In genomic region chr13:75718376-75718775, GRCm38 (mm10) we compare ENCODE assay signal across 18 mouse cellular contexts.
"Had no signal": no experiment of that assay in that cellular context is flagged by ENCODE, and none has a peak within 500 bp of the region (broad histone marks: within the 10 kb centered on the region; RNA-seq: fewer than 3 reads in every experiment).

No protein-coding gene starts in this region.

- H3K27ac ChIP-seq: kidney, postnatal 0 days; limb, embryonic 15.5 days; midbrain, embryonic 10.5 days; neural tube, embryonic 15.5 days had no signal

- ATAC-seq: intestine, embryonic 16.5 days had no signal

- DNase-seq: kidney, adult 9 months; kidney, postnatal 36 days; layer of hippocampus, adult 9-11 months; layer of hippocampus, postnatal 36 days; lung, embryonic 14.5 days; lung, postnatal 10 days; lung, postnatal 4 days; midbrain, embryonic 14.5 days; right cerebral cortex, adult 18-20 months; right cerebral cortex, postnatal 25 days; thymus, adult 18-20 months; thymus, postnatal 25 days had no signal

- H3K9ac ChIP-seq: limb, embryonic 15.5 days; lung, embryonic 14.5 days; neural tube, embryonic 15.5 days had no signal

- H3K9me3 ChIP-seq: limb, embryonic 15.5 days; midbrain, embryonic 10.5 days; neural tube, embryonic 15.5 days had no signal

- H3K4me2 ChIP-seq: limb, embryonic 15.5 days; lung, embryonic 14.5 days; neural tube, embryonic 15.5 days had no signal

- H3K4me1 ChIP-seq: midbrain, embryonic 10.5 days; neural tube, embryonic 15.5 days had no signal

- H3K36me3 ChIP-seq: limb, embryonic 15.5 days; midbrain, embryonic 10.5 days; neural tube, embryonic 15.5 days had no signal

- H3K4me3 ChIP-seq: limb, embryonic 15.5 days; midbrain, embryonic 10.5 days; myocyte; neural tube, embryonic 15.5 days had no signal

- H3K27me3 ChIP-seq: limb, embryonic 15.5 days; neural tube, embryonic 15.5 days had no signal
